Mouse (Mus musculus) heart, embryonic 13.5 days (tissue): ENCODE measurements at regions not wholly inside any gene's neighbourhood (a gene's known extent, or its start where the extent isn't known, plus 50 kb on each side); places are given as distances from the start of the nearest gene placed in this dataset.

Source experiments
- ATAC-seq: fragments of 200-750 bp; cut with Nextera tagmentation; 2 replicates; pipeline ENCODE4 v1.8.0; 2017; ENCODE audit warnings: moderate TSS enrichment; ENCODE audit not compliant: insufficient number of reproducible peaks, low FRiP score, low TSS enrichment; ENCODE audit errors: extremely low read depth
- H3K27ac ChIP-seq: fragments of 300-500 bp; sonication (generic); replicated peaks from 2 replicates; pipeline ENCODE4 v1.5.1; 2015; ENCODE audit warnings: moderate library complexity, mild to moderate bottlenecking, inconsistent platforms
- H3K27me3 ChIP-seq: fragments of 300-500 bp; sonication (generic); replicated peaks from 2 replicates; pipeline ENCODE4 v1.6.1; 2015; ENCODE audit warnings: mild to moderate bottlenecking, inconsistent platforms
- H3K36me3 ChIP-seq: fragments of 300-500 bp; sonication (generic); 2 replicates; pipeline ENCODE4 v1.6.1; 2015; ENCODE audit warnings: mild to moderate bottlenecking, inconsistent platforms
- H3K4me1 ChIP-seq: fragments of 300-500 bp; sonication (generic); 2 replicates; pipeline ENCODE4 v1.6.1; 2015; ENCODE audit warnings: inconsistent platforms
- H3K4me2 ChIP-seq: fragments of 300-500 bp; sonication (generic); 2 replicates; pipeline ENCODE4 v1.6.1; 2015; ENCODE audit warnings: inconsistent platforms, mild to moderate bottlenecking, moderate library complexity
- H3K4me3 ChIP-seq: fragments of 300-500 bp; sonication (generic); 2 replicates; pipeline ENCODE4 v1.5.1; 2015; ENCODE audit warnings: moderate library complexity, mild to moderate bottlenecking, inconsistent platforms
- H3K9ac ChIP-seq: fragments of 300-500 bp; sonication (generic); 2 replicates; pipeline ENCODE4 v1.6.1; 2015; ENCODE audit warnings: inconsistent platforms, mild to moderate bottlenecking, moderate library complexity
- H3K9me3 ChIP-seq: fragments of 300-500 bp; sonication (generic); 2 replicates; pipeline ENCODE4 v1.6.1; 2016; ENCODE audit warnings: inconsistent platforms
- WGBS: fragments of 180-500 bp; shearing (Covaris S2); methylation state at CpG from one replicate; pipeline ENCODE4 v1.1.7; 2015; ENCODE audit warnings: mixed read lengths; 5-methylcytosine and 5-hydroxymethylcytosine counted together

- no peak for ATAC-seq
- H3K4me2 ChIP-seq: peak overlapping the region; percentile 58
- H3K36me3 ChIP-seq: no peaks in the 10 kb centered on the region
- no peak overlapping the region for H3K9ac ChIP-seq
- H3K4me1 ChIP-seq: peaks cover 7% of the 10 kb centered on the region; the same call in 1 of the 2 replicates
- H3K27me3 ChIP-seq: peaks cover 3% of the 10 kb centered on the region; the same call in 1 of the 2 replicates
- 64% methylated on average over 10 of the region's 10 CpGs for WGBS
- H3K4me3 ChIP-seq: peak overlapping the region; percentile 27
- H3K9me3 ChIP-seq: no peaks in the 10 kb centered on the region
- H3K27ac ChIP-seq: no peak overlapping the region
Observed at GRCm38 (mm10) chr8:26329813-26330212, 210.5 kb downstream of the Gm45692 start.

DNA sequence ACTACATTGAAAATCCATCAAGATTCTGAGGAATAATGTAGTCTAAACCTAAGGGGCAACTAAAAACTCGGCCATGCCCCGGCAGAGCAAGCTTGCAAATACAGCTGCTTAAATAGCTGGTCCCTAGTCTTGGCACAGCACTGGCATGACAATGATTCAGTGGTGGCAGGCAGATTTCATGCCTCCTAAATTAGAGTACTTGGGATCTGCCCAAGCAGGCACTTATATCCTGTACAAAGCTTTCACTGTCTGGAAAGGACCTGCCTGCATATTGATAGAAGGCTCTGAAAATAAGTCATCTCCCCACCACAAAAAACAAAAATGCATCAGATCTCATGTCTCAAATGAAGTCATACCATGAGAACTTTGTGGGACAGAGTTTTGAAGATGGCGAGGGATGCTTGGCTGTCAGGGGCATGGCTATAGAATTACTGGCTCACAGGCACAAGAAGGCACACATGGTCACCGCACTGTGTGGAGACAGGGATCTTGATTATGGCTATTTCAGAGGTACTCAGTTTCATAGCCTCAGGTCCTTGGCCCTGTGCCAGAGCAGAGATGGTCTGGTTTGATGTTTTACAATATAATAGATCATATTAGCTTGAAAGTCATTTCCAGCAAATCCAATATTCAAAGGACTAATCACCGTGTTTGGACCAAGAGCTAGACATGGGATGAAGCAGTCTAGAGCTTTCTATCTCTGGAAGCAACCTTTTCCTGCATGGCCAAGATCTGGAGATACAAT lies 217.7 kb downstream of the Gm45692 start:
- Histone ChIP-seq H3K4me1 (no peaks in the 10 kb centered on the region), H3K9me3 (no peaks in the 10 kb centered on the region), H3K27ac (no peak overlapping the region), H3K9ac (no peak overlapping the region), H3K36me3 (no peaks in the 10 kb centered on the region), H3K4me2 (no peak overlapping the region), H3K4me3 (no peak overlapping the region), H3K27me3 (peaks cover 6% of the 10 kb centered on the region; the same call in 1 of the 2 replicates)
- WGBS: 81% methylated on average over 5 of the region's 5 CpGs
- no peak for ATAC-seq

DNA sequence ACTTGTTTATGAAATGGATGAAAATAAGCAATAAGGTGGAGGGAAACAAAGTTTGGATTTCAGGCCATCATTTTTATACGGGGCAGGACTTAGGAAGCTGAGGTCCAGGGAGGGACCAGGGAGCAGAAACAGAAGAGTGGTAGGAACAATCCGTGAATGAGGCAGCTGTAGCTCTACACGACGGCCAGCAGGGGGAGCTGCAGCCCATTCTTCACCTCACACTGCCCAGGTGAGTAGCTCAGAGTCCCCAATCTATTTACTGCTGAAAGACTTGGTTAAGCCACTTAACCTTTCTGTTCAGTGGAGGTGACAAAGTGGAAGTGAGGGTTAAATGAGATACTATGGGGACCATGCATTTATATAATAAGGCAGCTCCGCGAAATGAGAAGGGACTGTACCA lies 225.7 kb downstream of the Gm45692 start:
- Histone ChIP-seq H3K4me1 (no peaks in the 10 kb centered on the region), H3K4me2 (no peak overlapping the region), H3K27me3 (0 out of 2 replicates have a peak, but pooled peaks cover 4% of the 10 kb centered on the region), H3K27ac (no peak overlapping the region), H3K9ac (no peak overlapping the region), H3K4me3 (no peak overlapping the region), H3K9me3 (no peaks in the 10 kb centered on the region), H3K36me3 (no peaks in the 10 kb centered on the region)
- ATAC-seq: no peak; the same call in 1 of the 2 replicates
- 26% methylated on average over 6 of the region's 6 CpGs for WGBS

- H3K4me3 ChIP-seq: no peak overlapping the region
- H3K4me1 ChIP-seq: peaks cover 35% of the 10 kb centered on the region
- H3K9ac ChIP-seq: no peak overlapping the region
- H3K36me3 ChIP-seq: no peaks in the 10 kb centered on the region
- no peak for ATAC-seq
- H3K27me3 ChIP-seq: no peaks in the 10 kb centered on the region
- 73% methylated on average over 7 of the region's 7 CpGs for WGBS
- no peak overlapping the region for H3K27ac ChIP-seq
- no peak overlapping the region for H3K4me2 ChIP-seq
- H3K9me3 ChIP-seq: no peaks in the 10 kb centered on the region
Observed at GRCm38 (mm10) chr8:26349231-26349630, 229.9 kb downstream of the Gm45692 start.

GRCm38 (mm10) chr8:26349854-26350253 lies 230.5 kb downstream of the Gm45692 start:
- H3K27ac ChIP-seq: no peak overlapping the region
- peaks cover 41% of the 10 kb centered on the region for H3K4me1 ChIP-seq
- WGBS: 90% methylated on average over 3 of the region's 3 CpGs
- H3K9ac ChIP-seq: no peak overlapping the region
- no peaks in the 10 kb centered on the region for H3K36me3 ChIP-seq
- no peak overlapping the region for H3K4me3 ChIP-seq
- H3K9me3 ChIP-seq: no peaks in the 10 kb centered on the region
- H3K27me3 ChIP-seq: no peaks in the 10 kb centered on the region
- ATAC-seq: no peak
- no peak overlapping the region for H3K4me2 ChIP-seq

- no peak overlapping the region for H3K27ac ChIP-seq
- no peaks in the 10 kb centered on the region for H3K9me3 ChIP-seq
- no peak overlapping the region for H3K4me2 ChIP-seq
- no peak overlapping the region for H3K4me3 ChIP-seq
- no peaks in the 10 kb centered on the region for H3K27me3 ChIP-seq
- no peak overlapping the region for H3K9ac ChIP-seq
- H3K36me3 ChIP-seq: no peaks in the 10 kb centered on the region
- ATAC-seq: no peak
- WGBS: 69% methylated on average over 4 of the region's 4 CpGs
- peaks cover 42% of the 10 kb centered on the region for H3K4me1 ChIP-seq
Observed at GRCm38 (mm10) chr8:26350616-26351015, 231.3 kb downstream of the Gm45692 start.

DNA sequence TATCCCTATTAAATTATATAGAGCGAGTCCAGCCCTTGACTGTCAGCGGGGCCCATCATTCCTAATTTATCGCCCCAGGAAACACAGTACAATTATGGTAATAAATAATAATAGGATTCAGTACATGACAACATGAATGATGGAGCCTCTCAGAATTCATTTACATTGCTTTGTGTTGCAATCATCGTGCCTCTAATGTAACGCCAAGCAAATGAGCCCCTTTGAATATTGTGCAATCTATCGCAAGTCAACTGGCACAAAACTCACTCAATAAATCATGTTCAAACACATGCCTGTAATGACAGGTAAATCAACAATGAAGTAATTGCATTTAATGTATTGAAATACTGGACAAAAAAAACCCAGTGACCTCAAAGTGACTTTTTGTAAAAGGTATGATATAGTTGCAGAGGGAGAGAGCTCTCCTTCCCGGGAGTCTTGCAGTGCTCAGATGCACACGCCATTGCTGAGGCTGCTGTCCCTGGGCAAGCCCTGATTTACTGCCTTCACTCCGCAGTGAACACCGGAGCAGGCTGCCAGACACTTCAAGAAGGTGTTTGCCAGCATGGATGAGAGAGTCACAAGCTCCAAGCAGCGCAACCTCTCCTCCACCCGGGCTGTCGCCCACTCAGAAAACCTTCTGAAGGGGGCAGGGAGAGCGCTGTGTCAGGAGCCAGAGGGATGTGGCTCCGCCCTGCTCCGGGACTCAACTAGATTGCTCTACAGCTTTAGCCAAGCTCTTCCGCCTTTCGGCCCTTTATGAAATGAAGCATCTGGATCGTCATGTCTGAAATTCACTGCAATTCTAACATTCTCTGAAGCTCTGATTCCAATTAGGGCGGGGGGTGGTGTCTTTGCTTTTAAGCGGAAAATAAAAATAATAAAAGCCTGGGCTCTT lies 232.6 kb downstream of the Gm45692 start:
- Histone ChIP-seq H3K4me2 (peak overlapping the region; percentile 73), H3K9me3 (no peaks in the 10 kb centered on the region), H3K9ac (peak overlapping the region; percentile 69), H3K27ac (peak overlapping the region; percentile 91), H3K36me3 (no peaks in the 10 kb centered on the region), H3K27me3 (no peaks in the 10 kb centered on the region), H3K4me3 (peak overlapping the region; percentile 49), H3K4me1 (peaks cover 42% of the 10 kb centered on the region)
- peak; percentile 62; the same call in 1 of the 2 replicates for ATAC-seq
- WGBS: 33% methylated on average over 21 of the region's 21 CpGs

DNA sequence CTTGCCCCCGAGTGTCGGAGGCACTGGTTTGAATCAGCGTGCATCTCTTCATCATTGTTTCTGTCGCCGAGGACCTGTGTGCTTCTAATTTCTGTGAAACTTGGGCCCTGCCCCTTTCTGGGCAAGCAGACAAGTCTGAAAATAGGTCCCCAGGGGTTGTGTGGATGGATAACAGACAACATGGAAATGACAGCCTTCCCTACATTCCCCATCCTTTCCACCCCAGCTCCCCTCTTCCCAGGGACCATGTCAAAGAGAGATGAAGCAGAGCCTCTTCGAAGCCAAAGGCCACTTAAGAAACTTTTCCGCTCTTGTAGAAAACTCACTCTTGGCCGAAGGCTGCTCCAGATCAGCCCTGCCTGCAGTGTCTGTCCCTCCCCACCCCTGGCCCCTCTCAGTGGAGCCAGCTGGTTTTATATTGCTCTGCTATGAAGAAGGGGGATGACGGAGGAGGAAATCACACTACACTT lies 233.2 kb downstream of the Gm45692 start:
- peak; percentile 72 for ATAC-seq
- Histone ChIP-seq H3K27me3 (no peaks in the 10 kb centered on the region), H3K9me3 (no peaks in the 10 kb centered on the region), H3K4me2 (peak overlapping the region; percentile 73), H3K27ac (peak overlapping the region; percentile 91), H3K36me3 (no peaks in the 10 kb centered on the region), H3K4me1 (peaks cover 42% of the 10 kb centered on the region), H3K9ac (peak overlapping the region; percentile 69), H3K4me3 (peak overlapping the region; percentile 49)
- WGBS: 14% methylated on average over 9 of the region's 9 CpGs

DNA sequence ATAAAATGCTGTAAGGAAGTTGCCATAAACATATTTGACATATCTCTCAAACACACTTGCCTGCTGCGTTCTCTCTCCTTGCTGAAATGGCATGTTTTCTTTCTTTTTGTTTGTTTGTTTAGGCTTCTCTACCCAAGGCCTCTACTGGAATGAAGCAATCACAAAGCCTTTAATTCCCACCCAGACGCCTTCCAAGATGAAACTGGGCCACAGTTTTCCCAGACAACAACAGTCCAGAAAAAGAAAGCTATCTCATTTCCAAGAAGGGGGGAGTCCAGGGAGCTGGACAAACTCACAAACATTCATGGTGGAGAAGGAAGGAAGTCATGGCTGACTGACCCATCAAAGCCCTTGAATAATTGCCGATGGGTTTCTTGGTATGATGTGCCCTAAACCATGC lies 234.1 kb downstream of the Gm45692 start:
- Histone ChIP-seq H3K4me1 (peaks cover 42% of the 10 kb centered on the region), H3K36me3 (no peaks in the 10 kb centered on the region), H3K9me3 (no peaks in the 10 kb centered on the region), H3K27me3 (no peaks in the 10 kb centered on the region), H3K4me2 (peak overlapping the region; percentile 73), H3K27ac (peak overlapping the region; percentile 91), H3K9ac (no peak overlapping the region), H3K4me3 (no peak overlapping the region)
- ATAC-seq: no peak
- WGBS: 48% methylated on average over 3 of the region's 3 CpGs

GRCm38 (mm10) chr8:26354516-26354915 lies 235.2 kb downstream of the Gm45692 start:
- no peak overlapping the region for H3K4me2 ChIP-seq
- no peak for ATAC-seq
- peaks cover 42% of the 10 kb centered on the region for H3K4me1 ChIP-seq
- 31% methylated on average over 4 of the region's 4 CpGs for WGBS
- no peak overlapping the region for H3K4me3 ChIP-seq
- no peak overlapping the region for H3K9ac ChIP-seq
- H3K27me3 ChIP-seq: no peaks in the 10 kb centered on the region
- H3K36me3 ChIP-seq: no peaks in the 10 kb centered on the region
- no peaks in the 10 kb centered on the region for H3K9me3 ChIP-seq
- H3K27ac ChIP-seq: peak overlapping the region; percentile 91

DNA sequence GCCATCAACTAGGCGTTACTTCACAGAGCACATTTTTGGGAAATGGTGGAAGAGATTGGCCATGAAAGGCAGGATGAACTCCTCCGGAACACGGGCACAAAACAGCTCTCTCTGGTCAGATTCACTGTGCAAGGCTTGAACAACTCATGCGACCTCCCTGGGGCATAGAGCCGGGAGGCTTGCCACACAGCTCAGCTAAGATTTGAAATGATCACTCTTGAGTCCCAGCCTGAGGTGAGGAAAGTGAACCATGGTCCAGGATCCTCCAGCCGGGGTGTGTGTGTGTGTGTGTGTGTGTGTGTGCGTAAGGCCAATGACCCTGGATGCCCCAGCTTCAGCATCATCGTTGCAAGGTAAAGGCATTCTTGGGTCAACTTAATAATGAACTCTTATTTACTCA lies 237.5 kb downstream of the Gm45692 start:
- Histone ChIP-seq H3K27me3 (no peaks in the 10 kb centered on the region), H3K9ac (no peak overlapping the region), H3K9me3 (no peaks in the 10 kb centered on the region), H3K27ac (no peak overlapping the region), H3K4me1 (peaks cover 28% of the 10 kb centered on the region), H3K36me3 (no peaks in the 10 kb centered on the region), H3K4me2 (no peak overlapping the region), H3K4me3 (no peak overlapping the region)
- 81% methylated on average over 8 of the region's 8 CpGs for WGBS
- ATAC-seq: no peak
